Mouse (Mus musculus) bone marrow, adult 2 months (tissue): Measurements from ENCODE around the gene Wbp1l. TPM values are rescaled to one million over a fixed set of nuclear protein-coding genes. Genes with fewer than 3 reads are reported as not detected.

Experiments
- H3K27ac ChIP-seq: fragments of 200-500 bp; 2 replicates; pipeline ENCODE4 v1.5.1; 2012; ENCODE audit warnings: low read depth, mild to moderate bottlenecking, control low read depth, inconsistent platforms, low read length; ENCODE audit not compliant: control insufficient read depth, poor library complexity, insufficient read depth
- H3K4me1 ChIP-seq: fragments of 200-500 bp; 2 replicates; pipeline ENCODE4 v1.6.1; 2011; ENCODE audit warnings: low read length; ENCODE audit not compliant: control insufficient read depth, insufficient read depth
- H3K4me3 ChIP-seq: fragments of 200-500 bp; replicated peaks from 2 replicates; pipeline ENCODE3; 2011; ENCODE audit warnings: mild to moderate bottlenecking, low read depth, low read length, control low read depth; ENCODE audit not compliant: control insufficient read depth
- CTCF ChIP-seq: fragments of 200-500 bp; IDR thresholded peaks from 2 replicates; pipeline ENCODE4 v1.5.1; 2011; ENCODE audit warnings: low read length, control low read depth; ENCODE audit not compliant: control insufficient read depth, insufficient read depth
- POLR2A ChIP-seq: fragments of 200-500 bp; IDR thresholded peaks from 2 replicates; pipeline ENCODE4 v1.6.1; 2011; ENCODE audit warnings: low read depth, mild to moderate bottlenecking, control low read depth, low read length, borderline replicate concordance; ENCODE audit not compliant: control insufficient read depth
- WGBS: fragments of 180-500 bp; shearing (Covaris S2); methylation state at CpG from one replicate; pipeline ENCODE4 v1.1.7; 2018; 5-methylcytosine and 5-hydroxymethylcytosine counted together
- polyA plus RNA-seq: library from polyadenylated mRNA; stranded (reverse); fragments of >200 nt; gene quantifications from 2 replicates; pipeline ENCODE4 v1.2.4, GENCODE M21; 2011; ENCODE audit warnings: low replicate concordance; ENCODE audit not compliant: missing spikeins, insufficient read depth, insufficient read length

The Wbp1l gene
- polyA plus RNA-seq, 1 experiment = 29.3 TPM

- TF ChIP-seq CTCF (no peak), POLR2A (no peak)
- Histone ChIP-seq H3K27ac (no peak overlapping the region), H3K4me3 (no peak overlapping the region), H3K4me1 (peaks cover 1% of the 10 kb centered on the region)
- WGBS = 74% methylated on average over 3 of the region's 3 CpGs
Observed at GRCm38 (mm10) chr19:46675641-46676040, 76.8 kb downstream of the Wbp1l start.

GRCm38 (mm10) chr19:46679720-46680383 lies 81.0 kb downstream of the Wbp1l start:
- Histone ChIP-seq H3K27ac (no peak overlapping the region), H3K4me3 (no peak overlapping the region), H3K4me1 (peaks cover 1% of the 10 kb centered on the region)
- no peak for TF ChIP-seq CTCF
- TF ChIP-seq POLR2A = no peak
- 54% methylated on average over 12 of the region's 12 CpGs for WGBS

GRCm38 (mm10) chr19:46689460-46690372 lies 90.8 kb downstream of the Wbp1l start, which contains the start of gene Borcs7:
TSS of gene Borcs7 (plus strand) at chr19:46689906.
- Histone ChIP-seq H3K4me3 (peak within 1 kb of the TSS; percentile 99), H3K27ac (peak within 1 kb of the TSS; percentile 69), H3K4me1 (peaks cover 2% of the 10 kb centered on the region; the same call in 1 of the 2 replicates)
- 3% methylated on average over 44 of the region's 44 CpGs for WGBS
- TF ChIP-seq POLR2A (peak; percentile 67; the same call in 1 of the 2 replicates), CTCF (no peak)

GRCm38 (mm10) chr19:46690387-46690786 lies 91.5 kb downstream of the Wbp1l start:
- Histone ChIP-seq H3K4me3 (peak overlapping the region; percentile 99), H3K4me1 (peaks cover 2% of the 10 kb centered on the region; the same call in 1 of the 2 replicates), H3K27ac (no peak overlapping the region)
- no peak for TF ChIP-seq CTCF
- TF ChIP-seq POLR2A = no peak
- WGBS = 80% methylated on average over 11 of the region's 11 CpGs

- H3K4me3 ChIP-seq = no peak overlapping the region
- peaks cover 2% of the 10 kb centered on the region; the same call in 1 of the 2 replicates for H3K4me1 ChIP-seq
- 33% methylated on average over 2 of the region's 2 CpGs for WGBS
- no peak overlapping the region for H3K27ac ChIP-seq
- TF ChIP-seq POLR2A (no peak), CTCF (no peak)
Observed at GRCm38 (mm10) chr19:46691078-46691477, 92.2 kb downstream of the Wbp1l start.

GRCm38 (mm10) chr19:46693146-46693545 lies 94.3 kb downstream of the Wbp1l start:
- TF ChIP-seq POLR2A = no peak
- TF ChIP-seq CTCF = no peak
- WGBS = 78% methylated on average over 4 of the region's 4 CpGs

GRCm38 (mm10) chr19:46696482-46696881 lies 97.6 kb downstream of the Wbp1l start:
- H3K27ac ChIP-seq = no peak overlapping the region
- TF ChIP-seq POLR2A = no peak
- no peak for TF ChIP-seq CTCF
- 94% methylated on average over 8 of the region's 8 CpGs for WGBS
- H3K4me3 ChIP-seq = no peak overlapping the region
- H3K4me1 ChIP-seq = peaks cover 5% of the 10 kb centered on the region

More at GRCm38 (mm10) chr19:46693146-46693545, 94.3 kb downstream of the Wbp1l start:
- peaks cover 6% of the 10 kb centered on the region for H3K4me1 ChIP-seq
- H3K27ac ChIP-seq = no peak overlapping the region
- no peak overlapping the region for H3K4me3 ChIP-seq

- WGBS = 90% methylated on average over 7 of the region's 7 CpGs
- H3K4me1 ChIP-seq = peaks cover 5% of the 10 kb centered on the region
- no peak overlapping the region for H3K4me3 ChIP-seq
- TF ChIP-seq POLR2A = no peak
- TF ChIP-seq CTCF = no peak
- H3K27ac ChIP-seq = no peak overlapping the region
Observed at GRCm38 (mm10) chr19:46696943-46697342, 98.1 kb downstream of the Wbp1l start.
